Mouse (Mus musculus): ENCODE data around the gene Pde1a.

GRCm38 (mm10) chr2:79961421-79961820 is 167.8 kb downstream of the Pde1a start:
- TF ChIP-seq CTCF (IDR thresholded peaks at IDR 0.05; ENCODE audit: borderline replicate concordance, insufficient read depth, low read length) (no peak), POLR2A (IDR thresholded peaks at IDR 0.05; ENCODE audit: low read depth, low read length) (no peak)

Measured in embryonic fibroblast, embryonic 13.5 days (primary cell).